Mouse (Mus musculus) liver, embryonic 12.5 days (tissue): ENCODE measurements around the gene Plekha7. TPM values are rescaled to one million over a fixed set of nuclear protein-coding genes. Genes with fewer than 3 reads are reported as not detected.

ENCODE experiments used
- ATAC-seq: fragments of 200-750 bp; cut with Nextera tagmentation; 2 replicates; pipeline ENCODE4 v1.8.0; 2017; ENCODE audit warnings: moderate number of reproducible peaks, mild to moderate bottlenecking, moderate library complexity
- H3K27ac ChIP-seq: fragments of 300-500 bp; sonication (generic); 2 replicates; pipeline ENCODE4 v1.5.1; 2016; ENCODE audit warnings: mild to moderate bottlenecking
- H3K27me3 ChIP-seq: fragments of 300-500 bp; sonication (generic); replicated peaks from 2 replicates; pipeline ENCODE4 v1.6.1; 2016; ENCODE audit warnings: mild to moderate bottlenecking, moderate library complexity
- H3K36me3 ChIP-seq: fragments of 300-500 bp; sonication (generic); 2 replicates; pipeline ENCODE4 v1.6.1; 2016; ENCODE audit warnings: mild to moderate bottlenecking, moderate library complexity
- H3K4me1 ChIP-seq: fragments of 300-500 bp; sonication (generic); 2 replicates; pipeline ENCODE4 v1.6.1; 2016
- H3K4me2 ChIP-seq: fragments of 300-500 bp; sonication (generic); 2 replicates; pipeline ENCODE4 v1.6.1; 2016; ENCODE audit warnings: mild to moderate bottlenecking, moderate library complexity
- H3K4me3 ChIP-seq: fragments of 300-500 bp; sonication (generic); 2 replicates; pipeline ENCODE4 v1.5.1; 2016; ENCODE audit warnings: mild to moderate bottlenecking, moderate library complexity
- H3K9ac ChIP-seq: fragments of 300-500 bp; sonication (generic); 2 replicates; pipeline ENCODE4 v1.6.1; 2016; ENCODE audit warnings: mild to moderate bottlenecking, moderate library complexity
- H3K9me3 ChIP-seq: fragments of 300-500 bp; sonication (generic); replicated peaks from 2 replicates; pipeline ENCODE4 v1.6.1; 2016; ENCODE audit warnings: mild to moderate bottlenecking, moderate library complexity
- WGBS: fragments of 180-500 bp; shearing (Covaris S2); methylation state at CpG from one replicate; pipeline ENCODE4 v1.1.7; 2016; ENCODE audit not compliant: insufficient replicate concordance; 5-methylcytosine and 5-hydroxymethylcytosine counted together
- polyA plus RNA-seq: library from polyadenylated mRNA; unstranded; fragments of >200 nt; fragmentation: Nextera tagmentation; extraction: Ambion mirVana; gene quantifications from 2 replicates; pipeline ENCODE4 v1.2.1, GENCODE M21; 2016

Plekha7 gene
- polyA plus RNA-seq, 1 experiment from 2014 or later, result 3.6 TPM

DNA sequence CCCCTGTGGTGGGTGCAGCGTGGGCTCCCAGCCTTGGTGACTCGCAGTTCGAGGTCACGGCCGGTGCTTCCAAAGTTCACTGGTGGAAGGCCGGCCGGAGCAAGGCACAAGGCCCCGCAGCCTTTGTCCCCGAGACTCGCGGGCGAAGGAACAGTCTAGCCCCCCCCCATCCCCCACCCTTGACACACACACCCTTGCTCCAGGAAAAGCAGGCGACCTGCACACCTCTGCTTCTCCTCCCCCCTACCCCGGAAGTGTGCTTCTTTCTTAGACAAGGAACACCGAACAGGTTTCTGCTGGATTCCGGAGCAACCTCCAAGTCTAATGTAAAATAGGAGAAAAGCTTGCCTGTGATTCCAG, 436 bp upstream of the Plekha7 start:
- H3K36me3 ChIP-seq, result no peaks in the 10 kb centered on the region
- H3K9me3 ChIP-seq, result no peaks in the 10 kb centered on the region
- ATAC-seq, result peak; percentile 31
- under 1% methylated on average over 16 of the region's 16 CpGs for WGBS
- peaks cover 28% of the 10 kb centered on the region for H3K27me3 ChIP-seq
- peak overlapping the region; percentile 69 for H3K9ac ChIP-seq
- peak overlapping the region; percentile 73 for H3K4me3 ChIP-seq
- no peak overlapping the region for H3K27ac ChIP-seq
- peak overlapping the region; percentile 100 for H3K4me2 ChIP-seq
- peaks cover 31% of the 10 kb centered on the region for H3K4me1 ChIP-seq

- Histone ChIP-seq H3K27me3 (peaks cover 28% of the 10 kb centered on the region), H3K9ac (peak overlapping the region; percentile 69), H3K27ac (0 out of 2 replicates have a peak overlapping the region, but pooled peaks have one; percentile 30), H3K9me3 (no peaks in the 10 kb centered on the region), H3K4me3 (peak overlapping the region; percentile 73), H3K36me3 (no peaks in the 10 kb centered on the region), H3K4me2 (peak overlapping the region; percentile 100), H3K4me1 (peaks cover 31% of the 10 kb centered on the region)
- ATAC-seq, result peak; percentile 63
- WGBS, result under 1% methylated on average over 63 of the region's 63 CpGs
Observed at GRCm38 (mm10) chr7:116307099-116307870, 891 bp downstream of the Plekha7 start.

- H3K4me3 ChIP-seq, result peak overlapping the region; percentile 73
- no peak for ATAC-seq
- peaks cover 28% of the 10 kb centered on the region for H3K27me3 ChIP-seq
- WGBS, result 15% methylated on average over 5 of the region's 5 CpGs
- H3K36me3 ChIP-seq, result no peaks in the 10 kb centered on the region
- no peak overlapping the region for H3K9ac ChIP-seq
- no peaks in the 10 kb centered on the region for H3K9me3 ChIP-seq
- peaks cover 31% of the 10 kb centered on the region for H3K4me1 ChIP-seq
- no peak overlapping the region for H3K27ac ChIP-seq
- peak overlapping the region; percentile 100 for H3K4me2 ChIP-seq
Observed at GRCm38 (mm10) chr7:116306601-116307000, 1.6 kb downstream of the Plekha7 start.

DNA sequence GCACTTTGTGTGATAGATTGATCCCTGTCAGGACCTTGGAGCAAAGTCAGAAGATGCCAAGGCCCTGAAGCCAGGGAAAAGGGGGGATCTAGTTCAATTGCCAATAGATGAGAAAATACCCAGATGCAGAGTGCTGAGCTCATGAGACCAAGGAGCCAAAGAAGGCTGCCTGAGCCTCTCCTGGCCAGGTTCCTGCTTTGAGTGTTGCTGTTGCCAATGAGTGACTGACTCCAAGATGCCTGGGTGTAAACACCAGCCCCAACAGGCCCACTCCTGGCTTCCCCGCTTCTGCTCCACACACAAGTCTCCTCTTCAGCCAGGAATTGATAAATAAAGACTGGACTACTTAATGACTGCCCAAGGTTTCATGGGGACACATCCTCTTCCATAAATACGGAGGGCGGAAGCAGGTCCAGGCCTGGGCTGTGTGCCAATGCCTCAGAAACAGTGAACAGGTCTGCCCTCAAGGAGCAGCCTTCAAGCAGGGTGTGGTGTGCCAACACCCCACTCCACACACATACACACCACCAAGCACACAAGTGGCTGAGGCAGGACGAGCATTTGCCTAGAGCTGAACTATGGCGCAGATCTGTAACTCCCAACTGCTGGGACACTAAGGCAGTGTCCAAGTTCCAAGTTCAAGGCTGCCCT, 6.4 kb downstream of the Plekha7 start:
- no peak for ATAC-seq
- Histone ChIP-seq H3K9me3 (no peaks in the 10 kb centered on the region), H3K4me2 (no peak overlapping the region), H3K36me3 (no peaks in the 10 kb centered on the region), H3K9ac (no peak overlapping the region), H3K27ac (no peak overlapping the region), H3K4me1 (peaks cover 6% of the 10 kb centered on the region; the same call in 1 of the 2 replicates), H3K4me3 (no peak overlapping the region), H3K27me3 (peaks cover 13% of the 10 kb centered on the region)
- 76% methylated on average over 5 of the region's 5 CpGs for WGBS

GRCm38 (mm10) chr7:116301144-116301543, 7.0 kb downstream of the Plekha7 start:
- Histone ChIP-seq H3K27me3 (peaks cover 6% of the 10 kb centered on the region), H3K9ac (no peak overlapping the region), H3K27ac (no peak overlapping the region), H3K4me1 (0 out of 2 replicates have a peak, but pooled peaks cover 4% of the 10 kb centered on the region), H3K4me2 (no peak overlapping the region), H3K9me3 (no peaks in the 10 kb centered on the region), H3K4me3 (no peak overlapping the region), H3K36me3 (no peaks in the 10 kb centered on the region)
- WGBS, result 56% methylated on average over 4 of the region's 4 CpGs
- no peak for ATAC-seq

GRCm38 (mm10) chr7:116298851-116299250, 9.3 kb downstream of the Plekha7 start:
- H3K27me3 ChIP-seq, result no peaks in the 10 kb centered on the region
- no peak for ATAC-seq
- 75% methylated on average over 2 of the region's 2 CpGs for WGBS
- no peaks in the 10 kb centered on the region for H3K9me3 ChIP-seq
- H3K36me3 ChIP-seq, result no peaks in the 10 kb centered on the region
- H3K27ac ChIP-seq, result no peak overlapping the region
- H3K9ac ChIP-seq, result no peak overlapping the region
- H3K4me3 ChIP-seq, result no peak overlapping the region
- H3K4me2 ChIP-seq, result no peak overlapping the region
- peaks cover 12% of the 10 kb centered on the region; the same call in 1 of the 2 replicates for H3K4me1 ChIP-seq

- H3K36me3 ChIP-seq, result no peaks in the 10 kb centered on the region
- peaks cover 12% of the 10 kb centered on the region; the same call in 1 of the 2 replicates for H3K4me1 ChIP-seq
- 68% methylated on average over 10 of the region's 10 CpGs for WGBS
- no peak overlapping the region for H3K4me3 ChIP-seq
- no peak overlapping the region for H3K27ac ChIP-seq
- no peak overlapping the region for H3K4me2 ChIP-seq
- no peaks in the 10 kb centered on the region for H3K9me3 ChIP-seq
- H3K9ac ChIP-seq, result no peak overlapping the region
- ATAC-seq, result no peak
- H3K27me3 ChIP-seq, result no peaks in the 10 kb centered on the region
Observed at GRCm38 (mm10) chr7:116298389-116298788, 9.8 kb downstream of the Plekha7 start.

GRCm38 (mm10) chr7:116294961-116295360, 13.2 kb downstream of the Plekha7 start:
- Histone ChIP-seq H3K27ac (no peak overlapping the region), H3K4me2 (no peak overlapping the region), H3K27me3 (no peaks in the 10 kb centered on the region), H3K4me1 (peaks cover 8% of the 10 kb centered on the region; the same call in 1 of the 2 replicates), H3K36me3 (no peaks in the 10 kb centered on the region), H3K9me3 (no peaks in the 10 kb centered on the region), H3K4me3 (no peak overlapping the region), H3K9ac (no peak overlapping the region)
- 23% methylated on average over 3 of the region's 3 CpGs for WGBS
- no peak for ATAC-seq

GRCm38 (mm10) chr7:116292377-116292776, 15.8 kb downstream of the Plekha7 start:
- peak; percentile 34; the same call in 1 of the 2 replicates for ATAC-seq
- Histone ChIP-seq H3K36me3 (no peaks in the 10 kb centered on the region), H3K9me3 (no peaks in the 10 kb centered on the region), H3K27ac (peak overlapping the region; percentile 39; the same call in 1 of the 2 replicates), H3K27me3 (no peaks in the 10 kb centered on the region), H3K4me3 (no peak overlapping the region), H3K9ac (no peak overlapping the region), H3K4me1 (peaks cover 30% of the 10 kb centered on the region), H3K4me2 (0 out of 2 replicates have a peak overlapping the region, but pooled peaks have one; percentile 12)
- WGBS, result 63% methylated on average over 5 of the region's 5 CpGs

GRCm38 (mm10) chr7:116290559-116290958, 17.6 kb downstream of the Plekha7 start:
- H3K9ac ChIP-seq, result no peak overlapping the region
- no peak for ATAC-seq
- H3K27ac ChIP-seq, result 0 out of 2 replicates have a peak overlapping the region, but pooled peaks have one; percentile 41
- no peaks in the 10 kb centered on the region for H3K27me3 ChIP-seq
- H3K4me3 ChIP-seq, result no peak overlapping the region
- peaks cover 48% of the 10 kb centered on the region for H3K4me1 ChIP-seq
- H3K9me3 ChIP-seq, result no peaks in the 10 kb centered on the region
- no peaks in the 10 kb centered on the region for H3K36me3 ChIP-seq
- H3K4me2 ChIP-seq, result no peak overlapping the region
- WGBS, result 56% methylated on average over 1 of the region's 1 CpGs

- peaks cover 51% of the 10 kb centered on the region for H3K4me1 ChIP-seq
- H3K4me2 ChIP-seq, result no peak overlapping the region
- ATAC-seq, result no peak
- no peaks in the 10 kb centered on the region for H3K9me3 ChIP-seq
- no peak overlapping the region for H3K9ac ChIP-seq
- H3K27me3 ChIP-seq, result no peaks in the 10 kb centered on the region
- H3K4me3 ChIP-seq, result no peak overlapping the region
- WGBS, result 65% methylated on average over 3 of the region's 3 CpGs
- 0 out of 2 replicates have a peak overlapping the region, but pooled peaks have one; percentile 64 for H3K27ac ChIP-seq
- no peaks in the 10 kb centered on the region for H3K36me3 ChIP-seq
Observed at GRCm38 (mm10) chr7:116288996-116289395, 19.2 kb downstream of the Plekha7 start.

DNA sequence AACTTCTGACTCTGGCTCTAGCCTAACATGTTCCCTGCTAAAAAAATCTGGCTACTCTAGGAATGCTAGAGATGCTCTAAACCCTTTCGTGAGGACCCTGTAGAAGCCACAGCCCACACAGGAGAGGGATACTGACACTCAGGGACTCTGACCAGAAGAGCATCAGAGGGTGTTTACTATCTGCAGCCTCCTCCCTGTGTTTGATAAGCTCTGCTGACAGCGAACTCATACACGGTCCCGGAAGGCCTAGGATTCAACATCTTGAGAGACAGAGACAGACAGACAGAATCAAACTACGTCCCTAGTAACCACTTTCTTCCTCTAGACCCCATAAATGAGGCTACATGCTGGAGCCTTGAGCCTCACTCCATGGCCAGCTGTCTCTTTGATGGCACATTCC, 20.2 kb downstream of the Plekha7 start:
- peak; percentile 57; the same call in 1 of the 2 replicates for ATAC-seq

More for the DNA sequence above, 20.2 kb downstream of the Plekha7 start:
- H3K9me3 ChIP-seq, result no peaks in the 10 kb centered on the region
- WGBS, result 64% methylated on average over 5 of the region's 5 CpGs
- H3K9ac ChIP-seq, result no peak overlapping the region
- no peak overlapping the region for H3K4me3 ChIP-seq
- H3K36me3 ChIP-seq, result no peaks in the 10 kb centered on the region
- no peaks in the 10 kb centered on the region for H3K27me3 ChIP-seq
- peak overlapping the region; percentile 64 for H3K27ac ChIP-seq
- H3K4me2 ChIP-seq, result 0 out of 2 replicates have a peak overlapping the region, but pooled peaks have one; percentile 3
- H3K4me1 ChIP-seq, result peaks cover 51% of the 10 kb centered on the region
